Mouse (Mus musculus) intestine, postnatal 0 days (tissue): ENCODE measurements around the gene Dock9. TPM values are rescaled to one million over a fixed set of nuclear protein-coding genes. Genes with fewer than 3 reads are reported as not detected.
A peak's percentile ranks its signal among the peaks of the same experiment; 100 is the strongest.

Experiments used
- ATAC-seq: fragments of 200-750 bp; cut with Nextera tagmentation; 2 replicates; pipeline ENCODE4 v1.8.0; 2017; ENCODE audit warnings: mild to moderate bottlenecking, moderate TSS enrichment, moderate library complexity
- H3K27ac ChIP-seq: fragments of 300-500 bp; sonication (generic); 2 replicates; pipeline ENCODE4 v1.5.1; 2014; ENCODE audit warnings: mild to moderate bottlenecking, low read depth, low read length, moderate library complexity
- H3K27me3 ChIP-seq: fragments of 300-500 bp; sonication (generic); replicated peaks from 2 replicates; pipeline ENCODE4 v1.6.1; 2014; ENCODE audit warnings: low read length, mixed read lengths; ENCODE audit not compliant: control insufficient read depth, insufficient read depth
- H3K36me3 ChIP-seq: fragments of 300-500 bp; sonication (generic); 2 replicates; pipeline ENCODE4 v1.6.1; 2014; ENCODE audit warnings: mild to moderate bottlenecking, moderate library complexity; ENCODE audit not compliant: control insufficient read depth, insufficient read depth
- H3K4me1 ChIP-seq: fragments of 300-500 bp; sonication (generic); replicated peaks from 2 replicates; pipeline ENCODE4 v1.6.1; 2014; ENCODE audit warnings: antibody characterized with exemption, low read length, mixed read lengths; ENCODE audit not compliant: control insufficient read depth, insufficient read depth
- H3K4me2 ChIP-seq: fragments of 300-500 bp; sonication (generic); replicated peaks from 2 replicates; pipeline ENCODE4 v1.6.1; 2014; ENCODE audit warnings: low read depth, mild to moderate bottlenecking, moderate library complexity
- H3K4me3 ChIP-seq: fragments of 300-500 bp; sonication (generic); 2 replicates; pipeline ENCODE4 v1.5.1; 2014; ENCODE audit warnings: low read depth, low read length
- H3K9ac ChIP-seq: fragments of 300-500 bp; sonication (generic); 2 replicates; pipeline ENCODE4 v1.6.1; 2014; ENCODE audit warnings: mild to moderate bottlenecking, low read depth, low read length
- H3K9me3 ChIP-seq: fragments of 300-500 bp; sonication (generic); 2 replicates; pipeline ENCODE4 v1.6.1; 2016; ENCODE audit warnings: mixed run types; ENCODE audit not compliant: control insufficient read depth
- CTCF ChIP-seq: sonication (generic); IDR thresholded peaks from 2 replicates; pipeline ENCODE4 v1.5.1; 2016; ENCODE audit warnings: low read depth, mild to moderate bottlenecking, control low read depth, antibody characterized with exemption, moderate library complexity
- WGBS: fragments of 180-500 bp; shearing (Covaris S2); extraction: QIAGEN DNeasy Blood & Tissue Kit; methylation state at CpG from one replicate; pipeline ENCODE4 v1.1.7; 2014; 5-methylcytosine and 5-hydroxymethylcytosine counted together
- polyA plus RNA-seq: library from polyadenylated mRNA; unstranded; fragments of >200 nt; fragmentation: Nextera tagmentation; extraction: Ambion mirVana; gene quantifications from 2 replicates; pipeline ENCODE4 v1.2.1, GENCODE M21; 2015

Dock9 gene
- polyA plus RNA-seq, 1 experiment from 2014 or later: 6.2 TPM

- H3K27ac ChIP-seq: no peak overlapping the region
- H3K9me3 ChIP-seq: no peaks in the 10 kb centered on the region
- H3K27me3 ChIP-seq: no peaks in the 10 kb centered on the region
- H3K9ac ChIP-seq: no peak overlapping the region
- H3K4me2 ChIP-seq: no peak overlapping the region
- no peaks in the 10 kb centered on the region for H3K36me3 ChIP-seq
- H3K4me3 ChIP-seq: no peak overlapping the region
- peak; percentile 64 for TF ChIP-seq CTCF
- 0 out of 2 replicates have a peak, but pooled peaks cover 2% of the 10 kb centered on the region for H3K4me1 ChIP-seq
- 82% methylated on average over 4 of the region's 4 CpGs for WGBS
- ATAC-seq: no peak
These were observed 20.9 kb downstream of the Dock9 start for GRCm38 (mm10) chr14:121776749-121777148.

GRCm38 (mm10) chr14:121762021-121762452, 35.6 kb downstream of the Dock9 start:
- no peak overlapping the region for H3K4me2 ChIP-seq
- H3K27me3 ChIP-seq: no peaks in the 10 kb centered on the region
- H3K36me3 ChIP-seq: no peaks in the 10 kb centered on the region
- ATAC-seq: peak; percentile 68
- H3K4me1 ChIP-seq: 0 out of 2 replicates have a peak, but pooled peaks cover 5% of the 10 kb centered on the region
- no peak overlapping the region for H3K9ac ChIP-seq
- no peak overlapping the region for H3K27ac ChIP-seq
- TF ChIP-seq CTCF: no peak
- H3K4me3 ChIP-seq: no peak overlapping the region
- WGBS: 22% methylated on average over 11 of the region's 11 CpGs
- H3K9me3 ChIP-seq: no peaks in the 10 kb centered on the region

GRCm38 (mm10) chr14:121760403-121760802, 37.2 kb downstream of the Dock9 start:
- no peak overlapping the region for H3K4me2 ChIP-seq
- H3K9ac ChIP-seq: no peak overlapping the region
- H3K36me3 ChIP-seq: no peaks in the 10 kb centered on the region
- no peaks in the 10 kb centered on the region for H3K9me3 ChIP-seq
- ATAC-seq: no peak
- H3K4me3 ChIP-seq: no peak overlapping the region
- 0 out of 2 replicates have a peak, but pooled peaks cover 5% of the 10 kb centered on the region for H3K4me1 ChIP-seq
- H3K27me3 ChIP-seq: no peaks in the 10 kb centered on the region
- H3K27ac ChIP-seq: no peak overlapping the region
- no peak for TF ChIP-seq CTCF
- 88% methylated on average over 5 of the region's 5 CpGs for WGBS

GRCm38 (mm10) chr14:121754110-121754509, 43.5 kb downstream of the Dock9 start:
- Histone ChIP-seq H3K9ac (no peak overlapping the region), H3K4me2 (no peak overlapping the region), H3K4me1 (no peaks in the 10 kb centered on the region), H3K27me3 (no peaks in the 10 kb centered on the region), H3K27ac (0 out of 2 replicates have a peak overlapping the region, but pooled peaks have one; percentile 15), H3K36me3 (no peaks in the 10 kb centered on the region; the same call in 1 of the 2 replicates), H3K4me3 (no peak overlapping the region), H3K9me3 (no peaks in the 10 kb centered on the region)
- no peak for ATAC-seq
- 66% methylated on average over 11 of the region's 11 CpGs for WGBS
- no peak for TF ChIP-seq CTCF

- Histone ChIP-seq H3K4me1 (no peaks in the 10 kb centered on the region), H3K4me2 (no peak overlapping the region; the same call in 1 of the 2 replicates), H3K4me3 (no peak overlapping the region), H3K27ac (no peak overlapping the region), H3K9me3 (no peaks in the 10 kb centered on the region), H3K36me3 (no peaks in the 10 kb centered on the region; the same call in 1 of the 2 replicates), H3K27me3 (no peaks in the 10 kb centered on the region), H3K9ac (no peak overlapping the region)
- 57% methylated on average over 19 of the region's 19 CpGs for WGBS
- no peak for ATAC-seq
- TF ChIP-seq CTCF: peak; percentile 66
These were observed 44.8 kb downstream of the Dock9 start for GRCm38 (mm10) chr14:121752686-121753426.

GRCm38 (mm10) chr14:121749606-121750005, 48.0 kb downstream of the Dock9 start:
- H3K4me2 ChIP-seq: no peak overlapping the region
- no peaks in the 10 kb centered on the region for H3K27me3 ChIP-seq
- no peaks in the 10 kb centered on the region for H3K4me1 ChIP-seq
- H3K36me3 ChIP-seq: no peaks in the 10 kb centered on the region; the same call in 1 of the 2 replicates
- WGBS: 73% methylated on average over 9 of the region's 9 CpGs
- H3K4me3 ChIP-seq: no peak overlapping the region
- ATAC-seq: no peak
- no peak overlapping the region for H3K9ac ChIP-seq
- H3K27ac ChIP-seq: no peak overlapping the region
- TF ChIP-seq CTCF: no peak
- H3K9me3 ChIP-seq: no peaks in the 10 kb centered on the region
